Mouse (Mus musculus): Measurements from ENCODE around the gene Tas2r126. TPM values are rescaled to one million over a fixed set of nuclear protein-coding genes. Genes with fewer than 3 reads are reported as not detected.

Gene Tas2r126
- not detected in 2 replicates for polyA plus RNA-seq (2012; rRNA removed; ENCODE audit: low replicate concordance)

DNA sequence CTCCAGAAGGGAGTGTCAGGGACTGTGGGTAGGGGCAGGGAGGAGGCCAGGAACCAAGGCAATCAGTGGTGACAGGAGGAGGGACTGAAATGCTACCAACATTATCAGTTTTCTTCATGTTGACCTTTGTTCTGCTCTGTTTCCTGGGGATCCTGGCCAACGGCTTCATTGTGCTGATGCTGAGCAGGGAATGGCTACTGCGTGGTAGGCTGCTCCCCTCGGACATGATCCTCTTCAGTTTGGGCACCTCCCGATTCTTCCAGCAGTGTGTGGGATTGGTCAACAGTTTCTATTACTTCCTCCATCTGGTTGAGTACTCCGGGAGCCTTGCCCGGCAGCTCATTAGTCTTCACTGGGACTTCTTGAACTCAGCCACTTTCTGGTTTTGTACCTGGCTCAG lies at the start of gene Tas2r126:
Gene Tas2r126, plus strand, starts transcription at position 90 of the 400 bp plus-strand sequence.

GRCm38 (mm10) chr6:42399938-42400337 lies 34.4 kb upstream of the Tas2r126 start, which contains the start of gene Tas2r143:
TSS of gene Tas2r143 (plus strand) at chr6:42400238.

DNA sequence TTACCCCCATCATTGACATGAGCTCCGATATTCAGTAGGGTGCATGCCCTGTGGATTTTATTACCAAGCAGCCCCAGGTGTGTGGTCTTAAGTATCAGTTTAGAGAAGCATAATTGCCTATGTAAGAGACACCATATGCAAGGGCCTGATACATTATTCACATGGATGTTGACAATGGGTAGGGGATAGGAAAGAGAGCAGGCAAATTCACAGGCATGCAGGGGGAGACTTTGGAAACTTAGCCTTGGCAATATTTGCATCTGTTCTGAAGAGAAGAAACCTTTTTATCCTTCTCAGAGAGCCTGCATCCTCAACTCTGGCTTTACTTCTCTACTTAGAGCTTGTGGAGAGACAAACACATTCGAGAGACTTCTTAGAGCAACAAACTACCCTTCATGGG lies 29.2 kb upstream of the Tas2r126 start, which contains the start of gene Tas2r135:
Gene Tas2r135, plus strand, starts transcription at position 301 of the 400 bp plus-strand sequence.

DNA sequence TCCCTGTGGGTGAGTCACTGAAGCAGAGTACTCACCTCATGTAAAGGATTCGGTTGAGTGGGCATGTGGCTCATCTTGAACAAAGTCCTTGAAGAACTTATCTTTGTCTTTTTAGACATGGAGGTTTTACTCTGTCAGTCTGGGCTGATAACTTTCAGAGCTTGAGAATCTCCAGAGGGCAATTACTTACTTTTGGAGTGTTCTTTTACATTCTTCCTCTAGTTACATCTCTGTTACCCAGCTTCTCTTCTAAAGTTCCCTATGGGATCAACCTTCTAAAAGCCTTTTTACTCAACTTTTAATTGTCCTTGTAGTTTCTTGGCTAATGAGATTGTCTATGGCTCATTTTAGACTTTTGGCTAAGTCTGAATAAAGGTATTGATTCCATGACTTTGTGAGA lies 30.8 kb downstream of the Tas2r126 start, which contains the start of gene Olfr458:
Gene Olfr458, minus strand, starts transcription at position 101 of the 400 bp plus-strand sequence.

GRCm38 (mm10) chr6:42476235-42476634 lies 41.9 kb downstream of the Tas2r126 start, which contains the start of gene Olfr457:
TSS of gene Olfr457 (minus strand) at chr6:42476335.

Other genes with a start within 250 kb of the Tas2r126 start
- gene Tas2r144, start 219.2 kb upstream of the Tas2r126 start, polyA plus RNA-seq (2012; rRNA removed; ENCODE audit: low replicate concordance): not detected in 2 replicates
- 25.0 and 51.9 TPM in 2 replicates for gene Gstk1, start 188.6 kb upstream of the Tas2r126 start, polyA plus RNA-seq (2012; rRNA removed; ENCODE audit: low replicate concordance)
- 1.0 and 1.8 TPM in 2 replicates for gene Tmem139, start 172.6 kb upstream of the Tas2r126 start, polyA plus RNA-seq (2012; rRNA removed; ENCODE audit: low replicate concordance)
- gene Casp2, start 169.6 kb upstream of the Tas2r126 start, polyA plus RNA-seq (2012; rRNA removed; ENCODE audit: low replicate concordance): 20.5 and 41.7 TPM in 2 replicates
- 0.06 and 36.3 TPM in 2 replicates for gene Clcn1, start 147.8 kb upstream of the Tas2r126 start, polyA plus RNA-seq (2012; rRNA removed; ENCODE audit: low replicate concordance)
- gene Fam131b, start 109.9 kb upstream of the Tas2r126 start, polyA plus RNA-seq (2012; rRNA removed; ENCODE audit: low replicate concordance): 1.4 and 2.5 TPM in 2 replicates
- 172 and 228 TPM in 2 replicates for gene Zyx, start 84.9 kb upstream of the Tas2r126 start, polyA plus RNA-seq (2012; rRNA removed; ENCODE audit: low replicate concordance)
- gene Epha1, start 61.3 kb upstream of the Tas2r126 start, polyA plus RNA-seq (2012; rRNA removed; ENCODE audit: low replicate concordance): 3.9 and 4.6 TPM in 2 replicates
- 0.37 and 0.65 TPM in 2 replicates for gene Tas2r143, start 34.3 kb upstream of the Tas2r126 start, polyA plus RNA-seq (2012; rRNA removed; ENCODE audit: low replicate concordance)
- 0.20 and 0.22 TPM in 2 replicates for gene Tas2r135, start 29.1 kb upstream of the Tas2r126 start, polyA plus RNA-seq (2012; rRNA removed; ENCODE audit: low replicate concordance)
- gene Olfr458, start 30.7 kb downstream of the Tas2r126 start, polyA plus RNA-seq (2012; rRNA removed; ENCODE audit: low replicate concordance): not detected in 2 replicates
- gene Olfr457, start 41.8 kb downstream of the Tas2r126 start, polyA plus RNA-seq (2012; rRNA removed; ENCODE audit: low replicate concordance): not detected in 2 replicates
- not detected in 2 replicates for gene Olfr456, start 52.7 kb downstream of the Tas2r126 start, polyA plus RNA-seq (2012; rRNA removed; ENCODE audit: low replicate concordance)
- not detected in 2 replicates for gene Olfr455, start 113.1 kb downstream of the Tas2r126 start, polyA plus RNA-seq (2012; rRNA removed; ENCODE audit: low replicate concordance)
- gene Tcaf3, start 163.2 kb downstream of the Tas2r126 start, polyA plus RNA-seq (2012; rRNA removed; ENCODE audit: low replicate concordance): not detected in 2 replicates
- gene Tcaf2, start 210.7 kb downstream of the Tas2r126 start, polyA plus RNA-seq (2012; rRNA removed; ENCODE audit: low replicate concordance): 3.7 and 4.6 TPM in 2 replicates

Measured in mammary gland, adult 2 months (tissue).